Mouse (Mus musculus) central nervous system, embryonic 18 days (tissue): Measurements from ENCODE around the gene Ccdc110. TPM values are rescaled to one million over a fixed set of nuclear protein-coding genes. Genes with fewer than 3 reads are reported as not detected.

ENCODE experiments used
- polyA plus RNA-seq: library from polyadenylated mRNA; depleted of rRNA; stranded (reverse); fragments of >200 nt; gene quantifications from 2 replicates; pipeline ENCODE4 v1.2.3, GENCODE M21; 2012; rRNA removed

Ccdc110 gene
- 0.10 and 0.20 TPM in 2 replicates for polyA plus RNA-seq

GRCm38 (mm10) chr8:45934582-45935014 is at the start of gene Ccdc110:
Gene Ccdc110, plus strand, starts transcription at chr8:45934619.

GRCm38 (mm10) chr8:45885202-45885685 is 49.2 kb upstream of the Ccdc110 start, which contains the start of gene Pdlim3:
Gene Pdlim3, plus strand, starts transcription at chr8:45885461.

DNA sequence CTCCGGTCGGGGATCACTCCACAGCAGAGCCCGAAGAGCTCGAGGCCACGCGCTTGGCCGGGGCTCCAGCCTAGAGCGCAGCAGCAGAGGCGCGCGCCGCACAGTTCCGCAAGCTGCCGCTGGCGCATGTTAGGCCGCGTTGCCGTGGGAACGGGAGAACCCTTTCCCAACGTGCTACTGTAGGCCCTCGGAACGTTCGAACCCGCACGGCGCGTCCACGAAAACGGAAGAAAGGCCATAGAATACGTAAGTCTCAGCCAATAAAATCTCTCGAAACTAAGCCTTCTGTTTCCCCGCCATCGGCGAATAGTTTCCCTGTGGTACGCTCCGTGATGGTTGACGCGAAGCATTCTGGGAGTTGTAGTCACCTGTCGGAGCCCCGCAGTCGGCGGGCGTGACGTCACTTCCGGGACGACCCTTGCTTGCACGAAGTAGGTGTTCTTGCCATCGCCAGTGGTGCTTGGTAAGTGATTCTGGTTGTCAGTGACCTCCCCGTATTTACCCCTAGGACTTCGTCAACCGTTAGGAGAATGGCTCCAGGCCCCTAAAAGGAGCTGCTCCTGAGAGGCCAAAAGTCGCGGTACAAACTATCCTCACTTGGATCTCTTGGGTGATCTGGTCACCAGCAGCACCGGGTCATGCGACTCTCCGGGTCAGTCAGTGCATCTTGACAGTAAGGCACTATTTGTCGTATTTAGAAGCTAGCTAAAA is 40.9 kb downstream of the Ccdc110 start, which contains the start of the genes 1700029J07Rik and Ufsp2:
TSS of gene 1700029J07Rik (minus strand) at position 127 of the 711 bp plus-strand sequence.
TSS of gene Ufsp2 (plus strand) at position 403 of the 711 bp plus-strand sequence.

Other genes with a start within 250 kb of the Ccdc110 start
- 3.4 and 10.3 TPM in 2 replicates for gene Pdlim3, start 49.2 kb upstream of the Ccdc110 start, polyA plus RNA-seq
- gene 1700029J07Rik, start 40.6 kb downstream of the Ccdc110 start, polyA plus RNA-seq: 8.7 and 10.1 TPM in 2 replicates
- 42.9 and 46.7 TPM in 2 replicates for gene Ufsp2, start 40.9 kb downstream of the Ccdc110 start, polyA plus RNA-seq
- gene Lrp2bp, start 64.7 kb downstream of the Ccdc110 start, polyA plus RNA-seq: 0.25 and 0.27 TPM in 2 replicates
- gene Ankrd37, start 71.1 kb downstream of the Ccdc110 start, polyA plus RNA-seq: 34.2 and 35.2 TPM in 2 replicates
- gene Cfap97, start 217.2 kb downstream of the Ccdc110 start, polyA plus RNA-seq: 12.5 and 12.9 TPM in 2 replicates
- 23.8 and 25.2 TPM in 2 replicates for gene Snx25, start 217.5 kb downstream of the Ccdc110 start, polyA plus RNA-seq